Mouse (Mus musculus) duodenum, adult 2 months (tissue): ENCODE measurements around the gene Lmntd2. TPM values are rescaled to one million over a fixed set of nuclear protein-coding genes. Genes with fewer than 3 reads are reported as not detected.

ENCODE experiments used
- polyA plus RNA-seq: library from polyadenylated mRNA; depleted of rRNA; stranded (reverse); fragments of >200 nt; gene quantifications from 2 replicates; pipeline ENCODE4 v1.2.3, GENCODE M21; 2012; ENCODE audit warnings: low replicate concordance; rRNA removed

The Lmntd2 gene
- polyA plus RNA-seq = 9.3 and 10.1 TPM in 2 replicates

DNA sequence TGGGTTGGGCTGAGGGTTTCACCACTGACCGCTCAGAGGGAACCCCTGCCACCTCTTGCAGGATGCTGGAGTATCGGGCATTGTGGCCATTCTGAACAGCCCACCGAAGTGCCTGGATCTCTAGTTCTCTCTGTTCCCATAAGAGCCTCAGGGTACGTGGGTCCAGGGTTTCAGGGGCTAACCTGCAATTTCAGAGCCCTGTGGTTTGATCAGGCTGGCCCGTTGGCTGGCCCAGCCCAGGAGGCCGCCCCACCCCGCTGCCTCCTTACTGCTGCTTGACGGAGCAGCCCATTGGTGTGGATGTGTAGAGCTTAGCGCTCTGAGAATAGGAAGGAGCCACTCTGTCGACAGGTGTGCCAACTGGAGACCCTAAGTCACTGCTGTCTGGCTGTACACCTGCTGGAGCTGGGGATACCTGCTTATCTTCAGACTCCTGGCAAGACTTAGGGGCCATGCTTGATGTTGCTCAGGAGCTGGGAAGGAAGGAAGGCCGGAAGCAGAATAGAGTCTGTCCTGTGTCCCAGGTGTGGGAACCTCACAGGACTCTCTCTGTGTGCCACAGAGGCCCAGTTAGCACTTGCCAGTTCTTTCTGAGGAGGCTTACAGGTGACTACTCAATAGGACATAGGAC, at the start of gene Lmntd2:
TSS of gene Lmntd2 (minus strand) at position 476 of the 631 bp plus-strand sequence.

DNA sequence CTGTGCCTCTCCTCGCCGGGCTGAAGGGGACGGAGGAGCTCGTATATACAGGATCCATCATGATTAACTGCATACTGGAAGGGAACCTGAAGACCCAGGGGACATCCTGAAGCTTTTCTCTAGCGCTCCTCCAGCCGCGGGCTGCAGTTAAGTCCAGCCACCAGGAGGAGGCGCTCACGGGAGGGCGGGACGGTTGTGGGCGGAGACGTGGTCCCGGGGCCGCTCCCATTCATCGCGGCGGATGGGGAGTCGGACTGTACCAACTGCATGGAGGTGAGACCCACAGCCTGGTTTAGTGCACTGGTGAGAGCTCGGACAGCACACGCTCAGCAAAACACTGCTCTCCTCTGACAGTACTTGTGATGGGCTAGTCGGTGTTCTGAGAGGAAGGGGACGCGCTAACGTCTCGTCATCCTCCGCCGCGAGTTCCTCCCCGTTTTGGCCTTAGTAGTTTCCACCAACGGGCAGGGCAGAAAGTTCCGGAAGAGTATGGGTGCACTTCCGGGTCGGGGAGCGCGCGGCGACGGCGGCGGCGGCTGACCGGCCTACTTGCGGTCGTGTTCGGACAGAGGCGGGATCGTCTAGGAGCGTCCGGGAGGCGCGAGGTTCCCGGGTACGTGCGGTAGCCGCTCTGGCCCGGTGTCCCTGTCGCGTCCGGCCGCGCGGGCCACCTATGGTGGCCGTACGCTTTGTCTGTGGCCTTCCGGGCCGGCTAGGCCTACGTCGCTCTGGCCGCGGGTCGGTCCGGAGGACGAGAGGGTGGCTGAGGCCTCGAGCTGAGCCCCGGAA, 14.6 kb upstream of the Lmntd2 start, which contains the start of gene Phrf1:
TSS of gene Phrf1 (plus strand) at position 506 of the 789 bp plus-strand sequence.

DNA sequence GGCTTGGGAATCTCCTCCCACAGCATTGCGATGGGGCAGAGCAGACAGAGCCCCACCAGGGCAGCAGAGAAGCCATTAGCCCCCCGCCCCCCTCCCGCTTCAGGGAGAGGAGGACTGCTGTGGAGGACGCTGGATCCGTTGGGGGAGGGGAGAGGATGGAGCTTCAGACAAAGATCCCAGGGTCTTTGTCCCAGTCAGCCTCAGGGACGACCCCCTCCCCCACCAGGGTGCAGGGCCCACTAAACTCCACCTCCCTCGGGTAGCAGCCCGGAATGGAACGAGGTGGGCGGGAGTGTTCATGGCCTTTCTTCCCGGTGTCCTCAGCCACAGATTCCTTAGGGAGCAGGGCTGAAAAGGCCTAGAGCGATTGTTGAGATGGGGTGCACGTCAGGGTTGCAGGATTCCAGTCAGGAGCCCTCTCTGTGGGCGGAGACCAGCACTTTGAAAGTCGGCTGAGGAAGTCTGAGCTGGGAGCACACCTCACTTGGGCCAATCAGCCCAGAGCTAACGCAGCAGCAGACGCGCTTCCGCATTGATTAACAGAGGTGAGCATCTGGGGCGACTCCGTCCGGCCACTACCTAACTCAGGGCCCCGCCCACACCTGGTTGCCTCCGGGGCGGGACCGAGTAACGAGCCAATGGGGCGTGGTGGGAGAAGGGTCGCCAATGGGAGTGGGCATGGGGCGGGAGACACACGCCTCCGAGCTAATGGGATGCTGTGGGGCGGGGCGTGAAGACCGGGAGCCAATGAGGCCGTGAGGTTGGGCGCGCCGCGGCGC, 1.4 kb upstream of the Lmntd2 start, which contains the start of gene Rassf7:
TSS of gene Rassf7 (plus strand) at position 760 of the 779 bp plus-strand sequence.

DNA sequence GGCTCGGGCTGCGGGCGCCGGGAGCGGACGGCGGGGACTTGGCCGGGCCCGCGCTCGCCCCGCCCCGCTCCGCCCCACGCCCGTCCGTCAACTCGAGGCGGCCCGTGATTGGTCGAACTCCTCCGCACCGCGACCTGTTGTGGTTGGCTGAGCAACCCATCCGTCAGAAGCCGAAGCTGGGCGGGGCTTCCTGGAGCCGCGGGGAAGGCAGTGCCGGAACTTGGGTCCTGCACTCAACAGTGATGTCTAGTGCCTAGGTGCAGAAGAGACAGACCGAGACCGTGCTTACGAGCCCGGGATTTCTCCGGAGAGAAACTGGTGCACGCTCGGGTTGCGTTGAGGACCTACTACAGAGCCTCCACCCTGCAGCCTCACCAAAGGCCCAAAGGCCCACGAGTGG, 19.9 kb downstream of the Lmntd2 start, which contains the start of the genes Hras and Lrrc56:
TSS of gene Hras (minus strand) at position 58 of the 400 bp plus-strand sequence.
TSS of gene Lrrc56 (plus strand) at position 210 of the 400 bp plus-strand sequence.

DNA sequence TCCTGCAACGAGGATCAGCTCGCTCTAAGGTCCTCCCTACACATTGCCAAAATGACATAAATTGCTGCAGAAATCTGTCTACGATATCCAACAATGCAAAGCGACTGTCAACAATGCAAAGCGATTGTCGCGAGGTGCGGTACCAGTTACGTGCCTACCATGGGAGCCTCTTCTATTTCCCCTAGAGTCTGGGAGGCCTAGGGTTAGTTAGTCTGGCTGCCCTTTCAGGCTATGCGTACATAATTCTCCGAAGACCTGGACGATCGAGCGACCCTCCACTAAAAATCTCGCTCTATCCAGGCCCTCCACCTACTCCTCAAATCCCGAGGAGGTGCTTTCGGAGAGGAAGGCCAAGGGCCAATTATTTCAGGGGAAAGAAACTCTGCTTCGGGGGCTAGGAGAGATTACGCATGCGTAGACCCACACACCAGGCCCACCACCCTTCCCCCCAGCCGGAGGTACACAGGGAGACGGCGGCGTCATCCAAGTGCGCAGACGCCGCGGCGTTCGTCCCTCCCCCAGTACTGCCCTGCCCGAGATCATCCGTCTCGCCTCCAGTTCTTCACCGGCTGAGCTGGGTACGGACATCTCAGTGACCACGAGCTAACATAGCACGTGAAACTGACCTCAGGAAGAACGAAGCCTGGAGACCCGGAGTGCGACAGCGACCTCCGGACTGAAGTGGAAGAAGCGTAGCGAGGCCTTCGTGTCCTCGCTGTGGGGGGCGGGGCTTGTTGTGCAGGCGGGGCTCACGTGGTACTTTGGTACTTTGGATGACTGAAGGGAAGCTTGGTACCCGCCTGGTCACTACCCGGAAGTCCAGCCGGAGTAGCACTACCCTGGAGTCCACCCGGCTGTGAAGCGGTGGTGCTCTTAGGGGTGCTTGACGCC, 41.5 kb downstream of the Lmntd2 start, which contains the start of gene Rnh1:
TSS of gene Rnh1 (minus strand) at position 742 of the 891 bp plus-strand sequence.

Other genes starting within 250 kb of the Lmntd2 start
- gene Ifitm1, start 246.9 kb downstream of the Lmntd2 start, polyA plus RNA-seq = 69.2 and 79.8 TPM in 2 replicates
- gene Ifitm3, start 203.3 kb downstream of the Lmntd2 start, polyA plus RNA-seq = 90.0 and 119 TPM in 2 replicates
- 0.75 and 2.8 TPM in 2 replicates for gene Ifitm6, start 196.2 kb downstream of the Lmntd2 start, polyA plus RNA-seq
- gene Gm17387, start 184.9 kb downstream of the Lmntd2 start, polyA plus RNA-seq = not detected in 2 replicates
- gene B4galnt4, start 153.0 kb downstream of the Lmntd2 start, polyA plus RNA-seq = 12.4 and 24.8 TPM in 2 replicates
- gene Pkp3, start 135.9 kb downstream of the Lmntd2 start, polyA plus RNA-seq = 124 and 153 TPM in 2 replicates
- gene Sigirr, start 113.5 kb downstream of the Lmntd2 start, polyA plus RNA-seq = 36.7 and 51.6 TPM in 2 replicates
- 63.8 and 73.8 TPM in 2 replicates for gene Ano9, start 96.3 kb downstream of the Lmntd2 start, polyA plus RNA-seq
- gene Ptdss2, start 91.7 kb downstream of the Lmntd2 start, polyA plus RNA-seq = 22.2 and 35.2 TPM in 2 replicates
- 101 and 118 TPM in 2 replicates for gene Rnh1, start 41.2 kb downstream of the Lmntd2 start, polyA plus RNA-seq
- 42.6 and 50.0 TPM in 2 replicates for gene Hras, start 20.1 kb downstream of the Lmntd2 start, polyA plus RNA-seq
- gene Lrrc56, start 19.9 kb downstream of the Lmntd2 start, polyA plus RNA-seq = 6.5 and 9.6 TPM in 2 replicates
- gene Rassf7, start 1.8 kb upstream of the Lmntd2 start, polyA plus RNA-seq = 141 and 227 TPM in 2 replicates
- gene Phrf1, start 14.7 kb upstream of the Lmntd2 start, polyA plus RNA-seq = 28.2 and 33.6 TPM in 2 replicates
- 130 and 684 TPM in 2 replicates for gene Irf7, start 52.4 kb upstream of the Lmntd2 start, polyA plus RNA-seq
- gene Cdhr5, start 62.7 kb upstream of the Lmntd2 start, polyA plus RNA-seq = 584 and 1,633 TPM in 2 replicates
- gene Sct, start 65.1 kb upstream of the Lmntd2 start, polyA plus RNA-seq = 313 and 900 TPM in 2 replicates
- 0.08 and 0.33 TPM in 2 replicates for gene Drd4, start 77.9 kb upstream of the Lmntd2 start, polyA plus RNA-seq
- gene Deaf1, start 113.6 kb upstream of the Lmntd2 start, polyA plus RNA-seq = 25.6 and 42.3 TPM in 2 replicates
- 17.7 and 21.9 TPM in 2 replicates for gene Tmem80, start 113.7 kb upstream of the Lmntd2 start, polyA plus RNA-seq
- 289 and 479 TPM in 2 replicates for gene Eps8l2, start 124.8 kb upstream of the Lmntd2 start, polyA plus RNA-seq
- 174 and 342 TPM in 2 replicates for gene Taldo1, start 178.1 kb upstream of the Lmntd2 start, polyA plus RNA-seq
- 22.6 and 44.4 TPM in 2 replicates for gene Gatd1, start 200.1 kb upstream of the Lmntd2 start, polyA plus RNA-seq
- 1.1 TPM in 2 replicates for gene Cend1, start 215.4 kb upstream of the Lmntd2 start, polyA plus RNA-seq
- 93.2 and 420 TPM in 2 replicates for gene Slc25a22, start 223.8 kb upstream of the Lmntd2 start, polyA plus RNA-seq
- 9.0 and 12.6 TPM in 2 replicates for gene Pidd1, start 229.9 kb upstream of the Lmntd2 start, polyA plus RNA-seq
- 246 and 380 TPM in 2 replicates for gene Rplp2, start 233.3 kb upstream of the Lmntd2 start, polyA plus RNA-seq
- gene Pnpla2, start 241.1 kb upstream of the Lmntd2 start, polyA plus RNA-seq = 208 and 377 TPM in 2 replicates
- 47.9 and 73.5 TPM in 2 replicates for gene Cracr2b, start 247.0 kb upstream of the Lmntd2 start, polyA plus RNA-seq